Mouse (Mus musculus) heart, postnatal 4 days (tissue): ENCODE data around the gene Dse. TPM values are rescaled to one million over a fixed set of nuclear protein-coding genes. Genes with fewer than 3 reads are reported as not detected.
"Not testable (repeated sequence)": the region's sequence is repeated elsewhere in the genome, so short reads cannot be mapped to it uniquely, and the experiment has no call there.

Experiments used
- DNase-seq: peaks from one replicate; pipeline ENCODE4 v3.0.0; 2021
- total RNA-seq, 2 experiments: library from RNA; stranded (reverse); gene quantifications; 2 replicates each; pipeline ENCODE4 v1.2.3; 2021

Gene Dse
- total RNA-seq = 10 to 100 TPM; 10.3 to 10.6 TPM

DNA sequence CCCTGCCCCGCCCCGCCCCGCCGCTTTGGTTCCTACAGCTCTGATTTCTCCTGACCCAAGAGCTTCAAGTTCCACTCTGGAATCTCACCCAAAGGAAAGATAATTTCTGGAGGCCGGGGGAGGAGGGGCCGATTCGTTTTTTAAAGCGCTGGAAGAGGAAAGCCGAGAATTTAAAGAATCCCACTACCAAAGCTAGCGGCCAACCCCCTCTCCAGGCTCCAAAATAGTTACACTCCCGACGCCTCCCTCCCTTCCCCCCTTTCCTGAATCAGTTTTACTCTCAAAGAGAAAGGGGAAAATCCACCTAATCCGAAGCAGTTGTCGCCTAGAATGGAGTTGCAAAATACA lies at the start of gene Dse:
TSS of gene Dse (minus strand) at position 213 of the 348 bp plus-strand sequence.
- DNase-seq = peak; percentile 52

DNA sequence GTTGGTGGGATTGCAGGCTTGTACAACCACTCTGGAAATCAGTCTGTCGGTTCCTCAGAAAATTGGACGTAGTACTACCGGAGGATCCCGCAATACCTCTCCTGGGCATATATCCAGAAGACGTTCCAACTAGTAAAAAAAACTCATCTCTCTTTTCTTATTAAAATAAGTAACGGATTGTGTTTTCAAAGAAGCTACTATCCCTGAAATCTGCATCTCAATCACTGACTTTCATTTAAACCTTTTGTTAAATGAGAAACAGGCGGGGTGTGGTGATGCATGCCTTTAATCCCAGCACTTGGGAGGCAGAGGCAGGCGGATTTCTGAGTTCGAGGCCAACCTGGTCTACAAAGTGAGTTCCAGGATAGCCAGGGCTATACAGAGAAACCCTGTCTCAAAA lies 45.3 kb upstream of the Dse start:
- not testable (repeated sequence) for DNase-seq

DNA sequence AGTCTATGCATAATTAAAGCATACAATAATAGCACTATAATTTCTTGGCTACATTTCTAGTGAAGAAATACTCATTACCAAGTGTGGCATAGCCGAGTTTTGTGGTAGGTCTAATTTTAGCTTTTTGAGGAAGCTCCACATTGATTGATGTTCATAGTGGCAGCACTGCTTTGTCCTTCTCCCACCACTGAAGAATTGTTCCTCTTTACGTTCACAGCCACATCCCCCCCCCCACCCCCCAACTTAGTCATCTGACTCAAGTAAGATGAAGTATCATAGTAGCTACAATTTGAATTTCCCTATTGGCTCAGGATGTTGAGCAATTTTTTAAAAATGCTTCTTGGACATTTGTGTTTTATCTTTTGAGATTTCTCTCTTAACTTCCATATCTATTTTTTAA lies 42.1 kb upstream of the Dse start:
- no peak for DNase-seq

DNA sequence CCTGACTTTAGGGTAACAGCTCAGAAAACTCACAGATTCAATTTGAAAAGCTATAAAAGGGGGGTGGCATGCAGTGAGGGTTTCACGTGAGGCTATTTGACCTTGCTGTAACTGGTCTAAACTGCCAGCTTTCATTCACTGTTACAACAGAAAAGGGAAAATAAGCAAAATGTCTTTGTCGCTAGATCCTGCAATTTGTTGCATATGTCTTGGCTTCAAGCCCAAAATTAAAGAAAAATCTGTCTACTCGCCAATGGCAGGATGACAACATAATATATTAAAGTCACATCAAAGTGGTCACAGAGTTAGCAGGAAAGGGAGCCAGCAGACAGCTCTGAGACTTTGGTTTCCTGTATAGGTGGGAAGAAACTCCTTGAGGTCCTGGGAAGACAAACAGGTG lies 40.2 kb upstream of the Dse start:
- DNase-seq = no peak

DNA sequence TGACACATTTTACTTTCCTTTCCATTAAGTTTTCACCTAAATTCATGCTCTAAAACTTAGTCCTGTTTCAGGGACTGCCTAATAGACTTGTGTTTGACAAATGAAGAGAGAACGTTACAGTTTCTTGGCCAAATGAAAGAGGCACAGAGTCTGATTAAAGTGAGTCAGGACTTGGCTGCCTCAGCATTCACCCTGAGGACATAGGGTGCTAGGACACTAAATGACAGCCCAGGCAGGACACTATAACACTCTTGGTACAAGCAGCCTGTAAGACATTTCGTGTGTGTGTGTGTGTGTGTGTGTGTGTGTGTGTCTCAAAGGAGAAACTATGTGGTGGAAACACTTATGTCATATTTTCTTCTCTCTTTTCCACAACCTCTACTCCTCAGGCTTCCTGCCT lies 38.6 kb upstream of the Dse start:
- no peak for DNase-seq

DNA sequence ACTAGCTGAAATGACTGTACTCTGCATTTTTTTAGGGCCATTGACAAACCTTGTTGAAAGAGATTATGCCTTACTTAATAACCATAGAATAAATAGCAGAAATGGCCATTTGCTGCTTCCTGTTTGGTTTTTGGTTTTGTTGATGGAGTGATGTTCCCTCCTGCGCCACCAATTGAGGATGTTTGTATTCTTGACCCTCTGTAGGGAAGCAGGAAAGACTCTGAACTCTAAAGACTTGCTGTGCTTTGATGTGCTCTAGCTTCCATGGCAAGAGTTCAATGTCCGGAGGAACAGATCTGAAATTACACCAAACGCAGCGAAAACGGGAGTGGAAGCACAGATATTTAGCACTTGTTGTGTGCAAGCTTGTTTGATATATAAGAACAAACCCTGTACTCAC lies 37.2 kb upstream of the Dse start:
- no peak for DNase-seq

DNA sequence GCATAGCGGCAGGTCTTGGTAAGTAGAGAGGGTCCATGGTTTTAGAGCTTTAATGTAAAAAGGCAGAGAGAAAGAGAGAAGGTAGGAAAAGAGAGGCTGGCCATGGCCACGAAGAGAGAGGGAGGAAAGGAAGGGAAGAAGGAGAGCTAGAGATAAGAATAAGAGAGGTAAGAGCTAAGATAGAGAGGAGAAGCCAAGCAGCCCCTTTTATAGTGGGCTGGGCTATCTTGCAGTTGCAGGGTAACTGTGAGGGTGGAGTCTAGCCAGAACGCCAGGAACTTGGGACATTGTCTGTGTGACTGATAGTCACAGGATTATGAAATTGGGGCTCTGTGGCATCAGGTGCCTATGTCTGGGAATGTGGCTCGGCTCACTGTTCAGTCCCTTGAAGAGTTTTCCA lies 31.0 kb upstream of the Dse start:
- no peak for DNase-seq

DNA sequence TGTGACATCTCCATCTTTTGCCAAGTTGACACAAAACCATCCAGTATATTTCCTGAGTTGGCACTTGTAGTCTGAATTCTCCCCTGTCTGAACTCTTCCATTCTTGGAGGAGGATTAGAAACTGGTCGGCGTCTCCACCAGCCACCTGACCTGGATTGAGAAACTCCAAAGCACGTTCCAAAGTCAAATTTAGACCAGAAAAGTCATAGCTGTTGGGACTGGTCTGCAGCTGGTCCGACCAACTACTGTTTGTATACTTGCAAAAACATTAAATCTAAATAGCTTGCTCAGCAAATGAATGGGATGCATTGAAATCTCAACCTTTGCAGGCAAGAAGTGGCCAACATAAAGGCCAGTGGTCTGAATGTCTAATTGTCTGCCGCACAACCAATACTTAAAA lies 29.1 kb upstream of the Dse start:
- DNase-seq = no peak

DNA sequence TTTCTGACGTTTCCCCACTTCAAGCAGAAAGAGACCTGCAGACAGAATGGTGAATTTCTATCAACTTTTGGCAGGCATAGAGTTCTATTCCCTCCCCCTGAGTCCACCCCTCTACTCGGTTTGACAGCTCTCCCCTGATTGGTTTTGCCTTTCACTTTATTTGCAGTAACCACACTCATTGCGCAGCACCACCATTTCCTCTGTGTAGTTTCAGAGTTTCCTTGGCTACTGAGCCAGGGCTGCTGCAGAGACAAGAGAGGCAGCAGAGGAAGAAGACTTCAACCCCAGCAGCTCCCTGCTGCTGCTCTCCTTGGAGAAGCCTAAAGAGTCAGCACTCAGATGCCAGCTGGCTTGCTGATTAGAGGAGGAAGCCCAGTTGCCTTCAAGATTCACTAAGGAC lies 27.9 kb upstream of the Dse start:
- DNase-seq = no peak

DNA sequence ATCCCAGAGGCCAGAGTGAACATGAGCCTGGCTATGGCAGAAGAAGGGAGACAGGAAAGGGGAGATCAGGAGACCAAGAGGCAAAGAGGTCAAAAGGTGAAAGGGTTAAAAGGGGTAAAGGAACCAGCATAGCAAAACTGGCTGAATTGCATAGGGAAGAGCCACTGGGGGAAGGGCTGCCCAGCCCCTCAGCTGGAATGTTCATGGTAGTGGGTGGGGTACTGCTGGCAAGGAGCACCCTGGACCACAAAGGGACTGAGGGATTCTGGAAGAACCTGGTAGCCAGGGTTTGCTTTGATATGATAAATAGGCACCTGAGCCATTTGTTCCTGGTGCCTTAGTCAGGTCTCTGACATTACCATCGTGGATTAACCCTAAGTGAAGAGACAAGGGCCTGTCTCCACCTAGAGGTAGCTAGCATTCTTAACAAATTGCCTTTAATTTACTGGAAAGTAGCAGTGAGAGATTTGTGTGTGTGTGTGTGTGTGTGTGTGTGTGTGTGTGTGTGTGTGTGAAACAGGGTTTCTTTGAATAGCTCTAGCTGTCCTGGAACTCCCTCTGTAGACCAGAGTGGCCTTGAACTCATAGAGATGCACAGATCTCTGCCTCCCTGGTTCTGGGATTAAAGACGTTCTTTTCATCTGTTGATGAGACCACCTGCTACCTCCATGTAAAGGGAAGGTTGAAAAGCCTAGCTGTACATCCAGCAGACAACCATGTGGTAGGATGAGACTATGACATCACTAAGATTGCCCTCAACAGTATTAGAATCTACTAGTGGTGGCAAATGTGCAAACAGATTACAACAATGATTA lies 26.6 kb upstream of the Dse start:
- no peak for DNase-seq

DNA sequence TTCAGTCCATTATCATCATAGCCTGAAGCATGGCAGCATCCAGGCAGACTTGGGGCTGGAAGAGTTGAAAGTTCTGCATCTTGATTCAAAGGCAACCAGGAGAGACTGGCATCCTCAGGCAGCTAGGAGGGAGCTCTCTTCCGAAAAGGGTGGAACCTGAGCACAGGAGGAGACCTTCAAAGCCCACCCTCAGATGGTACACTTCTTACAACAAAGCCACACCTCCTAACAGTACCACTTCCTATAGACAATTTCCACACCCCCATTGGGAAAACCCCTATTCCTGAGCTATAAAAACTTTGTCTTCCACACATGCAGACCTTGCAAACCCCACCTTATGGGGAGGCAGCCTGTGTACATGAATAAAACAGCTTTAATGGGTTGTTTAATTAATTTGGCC lies 25.9 kb upstream of the Dse start:
- DNase-seq = no peak

DNA sequence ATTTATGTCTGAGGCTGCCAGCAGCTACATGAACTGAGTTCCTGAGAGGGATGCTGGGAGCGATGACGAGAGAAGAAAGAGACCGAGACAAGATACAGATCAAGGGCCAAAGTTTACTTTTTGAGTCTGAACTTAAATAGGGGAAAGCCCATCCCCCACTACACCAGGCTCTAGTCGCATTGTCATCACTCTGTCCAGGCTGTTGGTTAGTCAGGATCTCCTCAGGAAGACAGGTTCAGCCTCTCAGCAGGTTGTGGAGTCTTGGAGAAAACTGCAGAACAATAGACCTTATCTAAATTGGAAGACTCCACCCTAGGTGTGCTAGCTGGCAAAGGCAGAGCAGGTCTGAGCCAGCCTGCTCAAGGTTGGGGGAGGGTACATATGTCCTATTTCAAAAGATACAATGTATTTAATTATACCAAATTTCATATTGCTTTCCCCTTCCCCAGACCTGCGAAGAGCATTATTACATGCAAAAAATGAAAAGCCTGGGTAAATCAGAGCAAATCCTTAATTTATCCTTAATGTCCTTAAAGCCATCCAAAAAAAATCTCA lies 22.7 kb upstream of the Dse start:
- no peak for DNase-seq

DNA sequence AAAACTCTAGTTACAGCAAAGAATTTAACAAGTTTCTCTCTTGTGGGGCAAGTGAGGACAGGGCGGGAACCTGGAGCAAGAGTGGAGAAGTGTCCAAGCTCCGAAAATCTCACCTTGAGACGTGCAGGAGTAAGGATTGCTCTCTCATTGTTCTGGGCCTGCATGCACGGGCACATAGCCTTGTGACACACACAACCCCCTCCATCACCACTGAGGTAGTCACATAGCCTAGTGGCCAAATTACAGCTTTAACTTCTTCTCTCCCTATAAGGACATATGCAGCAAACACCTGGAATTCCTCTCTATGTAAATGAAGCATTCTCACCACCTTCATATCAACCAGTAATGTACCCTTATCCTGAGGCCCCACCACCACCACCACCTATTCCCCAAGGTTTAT lies 22.0 kb upstream of the Dse start:
- DNase-seq = no peak

DNA sequence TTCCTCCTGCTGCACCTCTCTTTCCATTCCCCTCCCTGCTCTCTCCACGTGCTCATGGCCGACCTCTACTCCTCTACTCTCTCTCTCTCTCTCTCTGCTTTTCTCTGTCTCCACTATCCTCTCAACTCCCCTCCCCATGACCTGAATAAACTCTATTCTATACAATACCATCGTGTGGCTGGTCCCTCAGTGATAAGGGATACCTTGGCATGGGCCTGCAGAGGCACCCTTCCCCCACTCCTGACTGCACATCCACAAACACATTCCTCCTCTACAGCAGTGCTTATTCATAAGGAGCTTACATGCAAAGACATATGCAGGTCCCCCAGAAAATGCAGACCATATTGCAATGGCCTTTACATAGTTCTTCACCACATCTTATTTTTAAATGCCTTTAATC lies 16.1 kb upstream of the Dse start:
- DNase-seq = no peak

DNA sequence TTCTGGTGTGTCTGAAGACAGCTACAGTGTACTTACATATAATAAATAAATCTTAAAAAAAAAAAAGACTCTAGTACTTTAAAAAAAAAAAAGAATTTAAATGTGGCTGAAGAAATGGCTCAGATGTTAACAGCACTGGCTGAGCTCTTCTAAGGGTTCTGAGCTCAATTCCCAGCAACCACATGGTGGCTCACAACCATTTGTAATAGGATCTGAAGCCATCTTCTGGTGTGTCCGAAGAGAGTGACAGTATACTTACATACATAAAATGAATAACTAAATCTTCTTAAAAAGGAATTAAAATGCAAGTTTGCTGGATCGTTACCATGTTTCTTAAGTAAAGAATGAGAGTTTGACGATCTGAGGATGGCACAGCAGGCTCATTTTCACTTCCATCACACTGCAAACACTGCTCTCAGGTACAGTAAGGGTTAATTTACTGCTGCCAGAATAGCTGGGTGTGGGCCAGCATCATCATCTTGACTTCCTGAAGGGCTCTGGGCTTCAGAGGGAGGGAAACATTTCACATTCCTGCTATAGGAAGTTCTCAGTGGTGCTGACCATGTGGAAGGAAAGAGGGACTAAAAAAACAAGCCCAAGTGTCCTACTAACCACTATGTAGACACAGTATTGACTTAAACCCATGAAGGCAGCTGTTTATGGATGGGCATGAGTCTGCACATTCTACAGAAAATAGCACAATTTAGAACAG lies 14.6 kb upstream of the Dse start:
- peak; percentile 16 for DNase-seq

DNA sequence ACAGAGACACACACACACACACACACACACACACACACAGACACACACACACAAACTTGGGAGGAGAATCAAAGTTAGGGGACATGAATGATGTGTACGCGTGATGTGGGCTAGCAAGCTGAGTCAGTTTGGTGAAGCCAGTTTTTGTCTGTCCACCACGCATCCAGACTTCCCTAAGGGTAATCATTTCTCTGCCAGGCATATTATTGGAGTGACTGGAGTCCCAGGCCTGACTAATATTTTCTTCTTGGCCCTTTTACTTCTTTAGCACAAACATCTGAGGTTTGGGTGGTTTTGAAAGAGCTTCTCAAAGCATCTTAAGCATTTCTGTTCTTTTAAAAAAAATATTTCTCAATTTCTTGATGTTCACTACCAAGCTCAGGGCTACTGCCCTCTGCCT lies 10.7 kb upstream of the Dse start:
- DNase-seq = no peak

DNA sequence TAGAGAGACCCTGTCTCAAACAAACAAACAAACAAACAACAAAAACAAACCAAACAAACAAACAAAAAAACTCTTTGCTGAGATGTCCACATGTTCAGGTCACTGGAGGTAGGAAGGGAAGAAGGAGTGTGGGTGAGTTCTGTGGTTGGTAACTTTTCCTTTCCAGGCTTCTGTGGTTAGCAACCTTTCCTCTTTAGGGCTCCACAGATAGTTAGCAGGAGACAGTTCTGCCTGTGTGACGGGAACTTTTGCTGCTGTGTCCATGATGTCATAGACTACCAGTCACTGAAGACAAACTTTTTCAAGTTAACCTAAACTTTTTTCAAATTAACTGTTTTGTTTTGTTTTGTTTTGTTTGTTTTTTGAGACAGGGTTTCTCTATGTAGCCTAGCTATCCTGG lies 8.2 kb upstream of the Dse start:
- no peak for DNase-seq

DNA sequence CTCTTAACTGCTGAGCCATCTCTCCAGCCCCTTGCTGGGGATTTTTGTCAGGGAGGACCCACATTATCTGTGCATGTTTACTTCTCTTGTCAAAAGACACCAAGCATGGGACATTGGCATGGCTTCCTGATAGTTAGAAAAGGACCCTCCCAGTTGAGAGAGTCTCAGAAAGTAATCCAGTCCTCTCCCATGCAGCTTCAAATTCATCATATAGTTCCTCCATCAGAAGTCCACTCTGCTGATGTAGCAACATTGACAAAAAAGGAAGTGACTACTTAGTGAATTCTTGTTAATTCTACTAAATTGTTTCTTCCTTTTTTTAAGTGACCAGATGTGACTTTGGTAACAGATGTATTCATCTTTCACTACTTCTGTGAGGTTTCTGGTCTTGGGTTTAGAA lies 2.4 kb upstream of the Dse start:
- DNase-seq = no peak

DNA sequence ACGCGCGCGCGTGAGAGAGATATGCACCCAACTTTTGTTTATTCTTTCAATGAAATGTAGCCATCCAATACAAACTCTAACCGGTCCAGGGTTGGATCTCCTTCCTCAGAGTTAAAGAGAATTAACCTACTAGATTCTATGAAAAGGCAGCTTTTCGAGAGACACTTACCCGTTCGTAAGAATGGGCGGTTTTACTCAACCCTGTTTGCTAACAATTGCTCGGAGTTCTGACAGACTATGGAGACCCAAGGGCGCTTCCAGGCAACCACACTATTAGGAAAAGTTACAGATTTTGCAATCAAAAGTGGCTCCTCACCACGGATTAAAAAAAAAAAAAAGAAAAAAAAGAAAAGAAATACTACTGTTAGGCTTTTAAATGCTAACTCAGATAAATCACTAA lies 516 bp upstream of the Dse start:
- DNase-seq = no peak

DNA sequence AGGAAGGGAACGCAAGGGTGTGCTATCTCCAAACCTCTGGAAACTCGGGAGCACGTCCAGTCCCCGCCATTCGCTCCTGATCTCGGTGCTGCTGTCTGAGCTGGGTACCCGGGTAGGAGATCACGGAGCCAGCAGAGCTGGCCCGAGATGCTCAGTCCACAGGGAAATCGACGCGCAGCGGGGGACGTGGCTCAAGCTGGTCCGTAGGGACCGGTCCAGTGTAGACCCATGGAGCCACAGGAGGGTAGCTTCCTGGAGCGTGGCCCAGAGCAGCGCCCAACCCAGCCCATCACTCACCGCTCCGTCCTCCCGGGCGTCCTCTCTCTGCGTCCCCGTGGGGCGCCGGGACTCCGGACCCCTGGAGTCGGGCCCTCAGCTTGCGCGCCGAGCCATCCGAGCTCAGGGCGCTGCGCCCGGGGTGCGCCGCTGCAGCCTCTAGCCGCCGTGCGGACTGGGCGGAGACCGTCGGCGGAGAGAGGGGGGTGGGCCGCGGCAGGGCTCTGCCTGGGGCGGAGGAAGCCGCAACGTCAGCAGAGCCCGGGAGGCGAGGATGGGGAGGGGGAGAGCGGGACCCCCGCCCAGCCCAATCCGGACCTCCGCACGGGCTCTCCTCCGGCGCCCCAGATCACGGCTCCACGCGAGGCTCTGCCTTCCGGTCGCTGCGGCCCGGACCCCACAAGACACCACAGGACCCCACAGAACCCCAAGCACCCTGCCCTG lies 572 bp downstream of the Dse start:
- DNase-seq = peak; percentile 78

DNA sequence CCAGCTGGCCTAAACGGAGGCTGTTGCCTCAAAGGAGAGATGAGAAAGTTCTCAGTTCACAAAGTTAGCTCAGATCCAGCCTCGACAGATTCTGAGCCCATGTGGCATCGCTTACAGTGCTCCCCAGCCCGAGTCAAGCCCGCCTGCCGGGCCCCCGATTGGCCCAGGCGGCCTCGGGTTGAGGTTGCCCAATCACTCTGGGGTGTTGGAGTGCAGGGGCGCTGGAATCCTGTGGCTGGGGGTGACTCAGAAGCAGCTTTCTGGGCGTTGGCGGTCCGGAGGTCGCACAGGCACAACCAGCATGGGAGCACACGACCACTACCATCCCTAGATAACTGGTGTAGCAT lies 1.1 kb downstream of the Dse start:
- peak; percentile 55 for DNase-seq

DNA sequence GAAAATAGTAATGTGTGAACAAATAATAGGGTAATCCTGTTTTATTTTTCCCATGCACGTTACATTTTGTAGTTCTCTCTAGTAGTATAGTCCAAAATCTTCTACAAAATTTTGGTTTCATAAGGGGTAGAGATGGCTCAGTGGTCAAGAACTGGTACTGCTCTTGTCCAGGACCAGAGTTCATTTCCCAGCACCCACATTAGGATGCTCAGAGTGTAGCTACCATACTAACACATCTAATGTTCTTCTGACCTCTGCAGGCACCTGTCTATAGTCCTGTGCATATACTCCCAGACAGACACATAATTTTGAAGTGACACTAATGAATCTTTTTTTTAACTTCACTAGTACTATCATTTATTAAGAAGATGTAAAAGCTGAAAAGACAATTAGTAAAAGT lies 1.7 kb downstream of the Dse start:
- no peak for DNase-seq

DNA sequence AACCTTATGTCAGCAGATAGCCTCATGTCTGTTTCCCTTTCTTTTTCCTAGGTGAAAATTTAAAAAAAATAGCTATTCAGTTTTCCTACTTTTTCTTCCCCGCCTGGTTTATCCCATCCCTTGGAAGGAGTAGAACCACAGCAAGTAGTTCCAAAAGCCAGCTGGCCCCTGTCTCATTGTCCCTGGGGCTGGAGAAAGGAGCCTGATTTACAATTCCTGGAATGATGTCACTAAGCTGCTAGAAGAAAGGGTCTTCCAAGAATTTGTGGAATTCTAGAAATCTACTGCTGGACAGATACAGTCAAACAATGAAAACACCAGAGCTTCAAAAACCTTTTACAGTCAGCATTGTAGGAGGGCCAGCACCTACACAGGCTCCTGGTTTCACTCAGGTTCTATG lies 6.8 kb downstream of the Dse start:
- DNase-seq = peak; percentile 40

DNA sequence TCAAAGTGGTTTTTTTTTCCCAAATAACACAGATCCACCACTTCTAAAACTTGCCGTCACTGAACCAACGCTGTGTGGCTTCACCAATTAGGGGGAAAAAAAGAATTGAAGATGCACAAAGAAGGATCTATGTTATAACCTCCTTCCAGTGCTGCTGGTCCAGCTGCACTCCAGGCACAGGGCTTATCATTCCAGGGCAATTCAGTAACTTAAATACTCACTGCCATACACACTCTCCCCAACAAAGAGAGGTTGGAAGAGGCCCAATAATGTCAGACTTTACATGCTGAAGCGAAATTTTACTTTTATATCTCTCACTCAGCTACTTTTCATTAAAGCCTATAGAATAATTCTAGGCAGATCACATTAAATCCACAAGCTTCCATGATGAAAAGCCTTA lies 8.9 kb downstream of the Dse start:
- DNase-seq = no peak
